ENCODE assay signal across 7 mouse cellular contexts in genomic region chr19:8870838-8871237, GRCm38 (mm10). TPM values are rescaled to one million over a fixed set of nuclear protein-coding genes. Genes with fewer than 3 reads are reported as not detected.
DNase-seq lines count a peak whose midpoint lies in the region; ATAC-seq and TF ChIP-seq lines count a peak whose summit lies in the region.

No protein-coding gene starts in this region.

- peaks cover 6% of the 10 kb centered on the region for H3K36me3 ChIP-seq in testis, adult 2 months (ENCODE audit: control insufficient read depth, insufficient read depth, low read length)
- H3K36me3 ChIP-seq in forebrain, embryonic 12.5 days (replicated peaks) = peaks cover 28% of the 10 kb centered on the region
- peaks cover 13% of the 10 kb centered on the region for H3K36me3 ChIP-seq in liver, embryonic 11.5 days (ENCODE audit: control insufficient read depth, insufficient read depth, low read length)
- peaks cover 23% of the 10 kb centered on the region for H3K36me3 ChIP-seq in stomach, postnatal 0 days (ENCODE audit: control insufficient read depth, insufficient read depth, low read length)

- no peak for DNase-seq in testis, postnatal 10 days (ENCODE audit: low spot score)
- DNase-seq in liver, embryonic 11.5 days (ENCODE audit: low spot score) = no peak
- DNase-seq in stomach, postnatal 0 days (ENCODE audit: low spot score) = no peak
- no peak for DNase-seq in cerebellum, adult 11 months
- DNase-seq in cerebellum, postnatal 36 days = no peak

- no peaks in the 10 kb centered on the region for H3K27me3 ChIP-seq in testis, adult 2 months (ENCODE audit: control insufficient read depth, insufficient read depth, low read length)
- no peaks in the 10 kb centered on the region for H3K27me3 ChIP-seq in forebrain, embryonic 12.5 days
- H3K27me3 ChIP-seq in liver, embryonic 11.5 days (replicated peaks; ENCODE audit: control insufficient read depth, insufficient read depth, low read length) = no peaks in the 10 kb centered on the region
- no peaks in the 10 kb centered on the region for H3K27me3 ChIP-seq in stomach, postnatal 0 days (ENCODE audit: control insufficient read depth, insufficient read depth, low read length)

- H3K4me1 ChIP-seq in testis, adult 2 months (ENCODE audit: control insufficient read depth, insufficient read depth, low read length) = peaks cover 6% of the 10 kb centered on the region
- peaks cover 10% of the 10 kb centered on the region for H3K4me1 ChIP-seq in forebrain, embryonic 12.5 days
- peaks cover 9% of the 10 kb centered on the region for H3K4me1 ChIP-seq in liver, embryonic 11.5 days (replicated peaks; ENCODE audit: control insufficient read depth, insufficient read depth, low read length)
- 0 out of 2 replicates have a peak, but pooled peaks cover 6% of the 10 kb centered on the region for H3K4me1 ChIP-seq in stomach, postnatal 0 days (replicated peaks; ENCODE audit: control insufficient read depth, insufficient read depth)

- peak overlapping the region; percentile 93 for H3K27ac ChIP-seq in testis, adult 2 months (ENCODE audit: control insufficient read depth, insufficient read depth, low read depth, low read length)
- H3K27ac ChIP-seq in forebrain, embryonic 12.5 days = peak overlapping the region; percentile 57
- H3K27ac ChIP-seq in liver, embryonic 11.5 days (ENCODE audit: low read depth, low read length) = peak overlapping the region; percentile 67
- H3K27ac ChIP-seq in stomach, postnatal 0 days (replicated peaks) = peak overlapping the region; percentile 77

- peak overlapping the region; percentile 95 for H3K4me2 ChIP-seq in forebrain, embryonic 12.5 days
- H3K4me2 ChIP-seq in liver, embryonic 11.5 days = peak overlapping the region; percentile 77
- H3K4me2 ChIP-seq in stomach, postnatal 0 days (replicated peaks; ENCODE audit: low read depth) = peak overlapping the region; percentile 93

- ATAC-seq in forebrain, embryonic 12.5 days (ENCODE audit: low FRiP score) = peak; percentile 47
- ATAC-seq in liver, embryonic 11.5 days (replicated peaks; ENCODE audit: low FRiP score) = peak; percentile 24; the same call in 1 of the 2 replicates
- no peak for ATAC-seq in stomach, postnatal 0 days (ENCODE audit: low FRiP score, low TSS enrichment)

- 59% methylated on average over 9 of the region's 9 CpGs for WGBS in forebrain, embryonic 12.5 days
- 30% methylated on average over 9 of the region's 9 CpGs for WGBS in liver, embryonic 11.5 days
- 37% methylated on average over 9 of the region's 9 CpGs for WGBS in stomach, postnatal 0 days

- no peak for TF ChIP-seq CTCF in testis, adult 2 months (IDR thresholded peaks at IDR 0.05; ENCODE audit: control insufficient read depth, insufficient read depth, insufficient replicate concordance, low read depth, low read length)
- TF ChIP-seq CTCF in stomach, postnatal 0 days (IDR thresholded peaks at IDR 0.05; ENCODE audit: low read depth) = no peak

- TF ChIP-seq EP300 in stomach, postnatal 0 days (optimal IDR thresholded peaks at IDR 0.05) = no peak

- H3K9me3 ChIP-seq in forebrain, embryonic 12.5 days = no peaks in the 10 kb centered on the region
- no peaks in the 10 kb centered on the region for H3K9me3 ChIP-seq in liver, embryonic 11.5 days (ENCODE audit: control insufficient read depth, low read length)
- no peaks in the 10 kb centered on the region for H3K9me3 ChIP-seq in stomach, postnatal 0 days (ENCODE audit: control insufficient read depth, low read length)

- H3K9ac ChIP-seq in forebrain, embryonic 12.5 days = peak overlapping the region; percentile 97
- H3K9ac ChIP-seq in liver, embryonic 11.5 days (ENCODE audit: low read depth, low read length) = peak overlapping the region; percentile 94
- H3K9ac ChIP-seq in stomach, postnatal 0 days (ENCODE audit: low read length) = peak overlapping the region; percentile 57; the same call in 1 of the 2 replicates

- peak overlapping the region; percentile 87 for H3K4me3 ChIP-seq in testis, adult 2 months (ENCODE audit: control insufficient read depth, low read depth, low read length)
- H3K4me3 ChIP-seq in forebrain, embryonic 12.5 days (replicated peaks) = peak overlapping the region; percentile 97
- H3K4me3 ChIP-seq in liver, embryonic 11.5 days (ENCODE audit: low read depth, low read length) = peak overlapping the region; percentile 95
- peak overlapping the region; percentile 98 for H3K4me3 ChIP-seq in stomach, postnatal 0 days (ENCODE audit: low read depth, low read length)

- TF ChIP-seq POLR2A in testis, adult 2 months (IDR thresholded peaks at IDR 0.05; ENCODE audit: control insufficient read depth, low read depth, low read length) = no peak

RNA-seq across cellular contexts. Expression of gene Ubxn1, which starts 0.5 kb away (rescaled TPM):
- polyA plus RNA-seq in testis, adult 2 months (2012; rRNA removed) = 83.7 and 92.2 TPM in 2 replicates
- polyA plus RNA-seq in forebrain, embryonic 12.5 days (2016; fragmentation: Nextera tagmentation; extraction: Ambion mirVana) = 178 and 182 TPM in 2 replicates
- 198 and 204 TPM in 2 replicates for polyA plus RNA-seq in liver, embryonic 11.5 days (2014; fragmentation: Nextera tagmentation; extraction: Ambion mirVana)
- polyA plus RNA-seq in stomach, postnatal 0 days (2015; fragmentation: Nextera tagmentation; extraction: Ambion mirVana) = 195 TPM in 2 replicates

RNA-seq across cellular contexts. Expression of gene Uqcc3, which starts 9.9 kb away (rescaled TPM):
- polyA plus RNA-seq in testis, adult 2 months (2012; rRNA removed) = 40.0 and 41.0 TPM in 2 replicates
- 55.2 and 57.3 TPM in 2 replicates for polyA plus RNA-seq in forebrain, embryonic 12.5 days (2016; fragmentation: Nextera tagmentation; extraction: Ambion mirVana)
- polyA plus RNA-seq in liver, embryonic 11.5 days (2014; fragmentation: Nextera tagmentation; extraction: Ambion mirVana) = 57.1 and 66.9 TPM in 2 replicates
- polyA plus RNA-seq in stomach, postnatal 0 days (2015; fragmentation: Nextera tagmentation; extraction: Ambion mirVana) = 81.2 and 85.2 TPM in 2 replicates

RNA-seq across cellular contexts. Expression of gene Lbhd1, which starts 12.7 kb away (rescaled TPM):
- polyA plus RNA-seq in testis, adult 2 months (2012; rRNA removed) = 1.1 and 1.9 TPM in 2 replicates
- 104 and 119 TPM in 2 replicates for polyA plus RNA-seq in forebrain, embryonic 12.5 days (2016; fragmentation: Nextera tagmentation; extraction: Ambion mirVana)
- polyA plus RNA-seq in liver, embryonic 11.5 days (2014; fragmentation: Nextera tagmentation; extraction: Ambion mirVana) = 133 and 147 TPM in 2 replicates
- polyA plus RNA-seq in stomach, postnatal 0 days (2015; fragmentation: Nextera tagmentation; extraction: Ambion mirVana) = 47.2 and 47.8 TPM in 2 replicates

RNA-seq across cellular contexts. Expression of gene Gm49403, which starts 12.9 kb away (rescaled TPM):
- not detected in 2 replicates for polyA plus RNA-seq in testis, adult 2 months (2012; rRNA removed)
- polyA plus RNA-seq in forebrain, embryonic 12.5 days (2016; fragmentation: Nextera tagmentation; extraction: Ambion mirVana) = not detected in 2 replicates
- polyA plus RNA-seq in liver, embryonic 11.5 days (2014; fragmentation: Nextera tagmentation; extraction: Ambion mirVana) = not detected in 2 replicates
- not detected in 2 replicates for polyA plus RNA-seq in stomach, postnatal 0 days (2015; fragmentation: Nextera tagmentation; extraction: Ambion mirVana)

RNA-seq across cellular contexts. Expression of gene 1810009A15Rik, which starts 17.8 kb away (rescaled TPM):
- 48.2 and 48.4 TPM in 2 replicates for polyA plus RNA-seq in testis, adult 2 months (2012; rRNA removed)
- polyA plus RNA-seq in forebrain, embryonic 12.5 days (2016; fragmentation: Nextera tagmentation; extraction: Ambion mirVana) = 91.0 and 104 TPM in 2 replicates
- 163 and 171 TPM in 2 replicates for polyA plus RNA-seq in liver, embryonic 11.5 days (2014; fragmentation: Nextera tagmentation; extraction: Ambion mirVana)
- 48.2 and 49.9 TPM in 2 replicates for polyA plus RNA-seq in stomach, postnatal 0 days (2015; fragmentation: Nextera tagmentation; extraction: Ambion mirVana)

Comparison
In these comparisons a context has a peak if more than half of its experiments do, and no peak if none do; other contexts are left out.
1. RNA of gene Lbhd1, which starts 12.7 kb away (polyA plus RNA-seq): 133 to 147 TPM in liver, embryonic 11.5 days, 104 to 119 TPM in forebrain, embryonic 12.5 days and 47.2 to 47.8 TPM in stomach, postnatal 0 days; 1.1 to 1.9 TPM in testis, adult 2 months; every median in the first group is over 10 times any median in the second.
2. Peak in every context shown above with its lines, with median percentiles within 50 percentile points of each other: H3K27ac ChIP-seq, H3K4me3 ChIP-seq, H3K4me2 ChIP-seq and H3K9ac ChIP-seq.